Mouse (Mus musculus) limb, embryonic 11.5 days (tissue): ENCODE measurements around the gene Gdap2. TPM values are rescaled to one million over a fixed set of nuclear protein-coding genes. Genes with fewer than 3 reads are reported as not detected.

Experiments
- ATAC-seq: fragments of 200-750 bp; cut with Nextera tagmentation; 2 replicates; pipeline ENCODE4 v1.8.0; 2017; ENCODE audit warnings: low read depth; ENCODE audit not compliant: insufficient number of reproducible peaks, low FRiP score, low TSS enrichment
- DNase-seq: peaks from one replicate; pipeline ENCODE4 v3.0.0-alpha.2; 2015; ENCODE audit warnings: low spot score
- H3K27ac ChIP-seq: fragments of 300-500 bp; sonication (generic); replicated peaks from 2 replicates; pipeline ENCODE4 v1.5.1; 2014; ENCODE audit warnings: low read depth, mild to moderate bottlenecking, low read length
- H3K27me3 ChIP-seq: fragments of 300-500 bp; sonication (generic); 2 replicates; pipeline ENCODE4 v1.6.1; 2014; ENCODE audit warnings: mild to moderate bottlenecking, low read length, mixed read lengths; ENCODE audit not compliant: control insufficient read depth, insufficient read depth
- H3K36me3 ChIP-seq: fragments of 300-500 bp; sonication (generic); 2 replicates; pipeline ENCODE4 v1.6.1; 2014; ENCODE audit warnings: mild to moderate bottlenecking, low read length, moderate library complexity, mixed read lengths; ENCODE audit not compliant: control insufficient read depth, insufficient read depth
- H3K4me1 ChIP-seq: fragments of 300-500 bp; sonication (generic); 2 replicates; pipeline ENCODE4 v1.6.1; 2014; ENCODE audit warnings: low read length, mixed read lengths; ENCODE audit not compliant: control insufficient read depth, insufficient read depth
- H3K4me2 ChIP-seq: fragments of 300-500 bp; sonication (generic); 2 replicates; pipeline ENCODE4 v1.6.1; 2014; ENCODE audit warnings: low read depth, mild to moderate bottlenecking, moderate library complexity; ENCODE audit not compliant: severe bottlenecking
- H3K4me3 ChIP-seq: fragments of 300-500 bp; sonication (generic); 2 replicates; pipeline ENCODE4 v1.5.1; 2014; ENCODE audit warnings: low read depth, low read length
- H3K9ac ChIP-seq: fragments of 300-500 bp; sonication (generic); 2 replicates; pipeline ENCODE4 v1.6.1; 2014; ENCODE audit warnings: mild to moderate bottlenecking, low read length
- H3K9me3 ChIP-seq: fragments of 300-500 bp; sonication (generic); 2 replicates; pipeline ENCODE4 v1.6.1; 2016; ENCODE audit warnings: low read length; ENCODE audit not compliant: control insufficient read depth
- WGBS: fragments of 180-500 bp; shearing (Covaris S2); extraction: QIAGEN DNeasy Blood & Tissue Kit; methylation state at CpG from one replicate; pipeline ENCODE4 v1.1.7; 2014; 5-methylcytosine and 5-hydroxymethylcytosine counted together
- polyA plus RNA-seq: library from polyadenylated mRNA; unstranded; fragments of >200 nt; fragmentation: Nextera tagmentation; extraction: Ambion mirVana; gene quantifications from 2 replicates; pipeline ENCODE4 v1.2.1, GENCODE M21; 2014

Gdap2 gene
- polyA plus RNA-seq: 28.1 and 29.5 TPM in 2 replicates

- ATAC-seq (peak; percentile 94), DNase-seq (peak; percentile 93)
- no peaks in the 10 kb centered on the region for H3K27me3 ChIP-seq
- H3K9ac ChIP-seq: peak within 1 kb of the TSS; percentile 78
- peaks cover 9% of the 10 kb centered on the region; the same call in 1 of the 2 replicates for H3K36me3 ChIP-seq
- 0 out of 2 replicates have a peak within 1 kb of the TSS, but pooled peaks have one; percentile 36 for H3K27ac ChIP-seq
- H3K4me1 ChIP-seq: peaks cover 4% of the 10 kb centered on the region
- peak within 1 kb of the TSS; percentile 90 for H3K4me3 ChIP-seq
- peak within 1 kb of the TSS; percentile 88 for H3K4me2 ChIP-seq
- H3K9me3 ChIP-seq: no peaks in the 10 kb centered on the region
- under 1% methylated on average over 54 of the region's 55 CpGs for WGBS
These were observed at the start of gene Gdap2, which contains the start of gene Wdr3 for GRCm38 (mm10) chr3:100162315-100163105. Gene Gdap2 (plus strand): TSS chr3:100162381. Gene Wdr3 (minus strand): TSS chr3:100162407.

- H3K4me2 ChIP-seq: no peak overlapping the region
- no peaks in the 10 kb centered on the region for H3K4me1 ChIP-seq
- no peak for DNase-seq
- no peak overlapping the region for H3K4me3 ChIP-seq
- no peaks in the 10 kb centered on the region for H3K36me3 ChIP-seq
- H3K9ac ChIP-seq: no peak overlapping the region
- no peak overlapping the region for H3K27ac ChIP-seq
- 77% methylated on average over 2 of the region's 2 CpGs for WGBS
- no peaks in the 10 kb centered on the region for H3K9me3 ChIP-seq
- no peaks in the 10 kb centered on the region for H3K27me3 ChIP-seq
- ATAC-seq: no peak
These were observed 43.5 kb upstream of the Gdap2 start for GRCm38 (mm10) chr3:100118681-100119080.

- no peak overlapping the region for H3K4me2 ChIP-seq
- H3K4me1 ChIP-seq: no peaks in the 10 kb centered on the region
- DNase-seq (no peak), ATAC-seq (no peak)
- H3K9me3 ChIP-seq: no peaks in the 10 kb centered on the region
- no peak overlapping the region for H3K4me3 ChIP-seq
- H3K36me3 ChIP-seq: no peaks in the 10 kb centered on the region
- WGBS: 78% methylated on average over 2 of the region's 2 CpGs
- no peak overlapping the region for H3K9ac ChIP-seq
- no peaks in the 10 kb centered on the region for H3K27me3 ChIP-seq
- H3K27ac ChIP-seq: no peak overlapping the region
These were observed 40.2 kb upstream of the Gdap2 start for GRCm38 (mm10) chr3:100121961-100122360.

GRCm38 (mm10) chr3:100122445-100122844 lies 39.7 kb upstream of the Gdap2 start:
- 78% methylated on average over 1 of the region's 1 CpGs for WGBS
- Histone ChIP-seq H3K4me1 (no peaks in the 10 kb centered on the region), H3K9me3 (no peaks in the 10 kb centered on the region), H3K27me3 (no peaks in the 10 kb centered on the region), H3K9ac (no peak overlapping the region), H3K27ac (no peak overlapping the region), H3K4me2 (no peak overlapping the region), H3K36me3 (no peaks in the 10 kb centered on the region), H3K4me3 (no peak overlapping the region)
- ATAC-seq: no peak
- DNase-seq: no peak

GRCm38 (mm10) chr3:100160682-100161445 lies 1.3 kb upstream of the Gdap2 start:
- peak overlapping the region; percentile 88 for H3K4me2 ChIP-seq
- no peak overlapping the region for H3K27ac ChIP-seq
- no peak overlapping the region for H3K9ac ChIP-seq
- no peak overlapping the region; the same call in 1 of the 2 replicates for H3K4me3 ChIP-seq
- H3K36me3 ChIP-seq: peaks cover 9% of the 10 kb centered on the region; the same call in 1 of the 2 replicates
- H3K9me3 ChIP-seq: no peaks in the 10 kb centered on the region
- no peaks in the 10 kb centered on the region for H3K27me3 ChIP-seq
- 88% methylated on average over 15 of the region's 15 CpGs for WGBS
- DNase-seq (no peak), ATAC-seq (no peak)
- peaks cover 4% of the 10 kb centered on the region for H3K4me1 ChIP-seq

GRCm38 (mm10) chr3:100161665-100162314 lies 391 bp upstream of the Gdap2 start:
- no peak for DNase-seq
- WGBS: 1% methylated on average over 35 of the region's 35 CpGs
- Histone ChIP-seq H3K4me2 (peak overlapping the region; percentile 88), H3K27ac (no peak overlapping the region), H3K36me3 (peaks cover 9% of the 10 kb centered on the region; the same call in 1 of the 2 replicates), H3K9me3 (no peaks in the 10 kb centered on the region), H3K4me3 (peak overlapping the region; percentile 90), H3K27me3 (no peaks in the 10 kb centered on the region), H3K4me1 (peaks cover 4% of the 10 kb centered on the region), H3K9ac (peak overlapping the region; percentile 78)
- ATAC-seq: no peak

GRCm38 (mm10) chr3:100163556-100163955 lies 1.4 kb downstream of the Gdap2 start:
- ATAC-seq: no peak
- peaks cover 4% of the 10 kb centered on the region for H3K4me1 ChIP-seq
- no peaks in the 10 kb centered on the region for H3K27me3 ChIP-seq
- 85% methylated on average over 2 of the region's 2 CpGs for WGBS
- no peak for DNase-seq
- no peak overlapping the region for H3K4me2 ChIP-seq
- H3K9me3 ChIP-seq: no peaks in the 10 kb centered on the region
- H3K36me3 ChIP-seq: peaks cover 9% of the 10 kb centered on the region; the same call in 1 of the 2 replicates
- H3K9ac ChIP-seq: no peak overlapping the region
- no peak overlapping the region for H3K4me3 ChIP-seq
- no peak overlapping the region for H3K27ac ChIP-seq

GRCm38 (mm10) chr3:100164991-100165390 lies 2.8 kb downstream of the Gdap2 start:
- no peaks in the 10 kb centered on the region for H3K9me3 ChIP-seq
- DNase-seq: no peak
- no peak overlapping the region for H3K4me3 ChIP-seq

More at GRCm38 (mm10) chr3:100164991-100165390, 2.8 kb downstream of the Gdap2 start:
- ATAC-seq: no peak
- Histone ChIP-seq H3K27me3 (no peaks in the 10 kb centered on the region), H3K36me3 (no peaks in the 10 kb centered on the region), H3K27ac (no peak overlapping the region), H3K4me2 (no peak overlapping the region), H3K9ac (no peak overlapping the region), H3K4me1 (peaks cover 4% of the 10 kb centered on the region)
